Mouse (Mus musculus): Measurements from ENCODE around the gene Mdga2.
A peak's percentile ranks its signal among the peaks of the same experiment; 100 is the strongest.

The Mdga2 gene

DNA sequence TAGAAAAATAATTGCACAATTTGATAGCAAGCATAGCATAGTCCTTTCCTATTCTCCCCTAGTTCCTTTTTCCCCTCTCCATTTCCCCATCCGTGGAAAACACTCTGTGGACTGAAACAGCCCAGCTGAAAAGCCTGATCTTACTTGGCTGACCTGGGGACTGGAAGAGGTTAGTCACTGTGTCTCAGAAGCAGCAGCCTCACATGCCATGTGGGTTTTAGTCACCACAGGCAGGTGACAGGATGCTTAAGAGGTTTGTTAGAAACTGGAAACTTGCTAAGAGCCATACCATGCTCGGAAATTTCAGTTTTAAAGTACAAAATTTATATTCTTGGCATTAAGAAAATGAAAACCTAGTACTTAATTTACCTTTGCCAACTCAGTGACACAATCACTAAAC is 514.9 kb downstream of the Mdga2 start:
- DNase-seq (ENCODE audit: low spot score in 2 of 2), result no peak

DNA sequence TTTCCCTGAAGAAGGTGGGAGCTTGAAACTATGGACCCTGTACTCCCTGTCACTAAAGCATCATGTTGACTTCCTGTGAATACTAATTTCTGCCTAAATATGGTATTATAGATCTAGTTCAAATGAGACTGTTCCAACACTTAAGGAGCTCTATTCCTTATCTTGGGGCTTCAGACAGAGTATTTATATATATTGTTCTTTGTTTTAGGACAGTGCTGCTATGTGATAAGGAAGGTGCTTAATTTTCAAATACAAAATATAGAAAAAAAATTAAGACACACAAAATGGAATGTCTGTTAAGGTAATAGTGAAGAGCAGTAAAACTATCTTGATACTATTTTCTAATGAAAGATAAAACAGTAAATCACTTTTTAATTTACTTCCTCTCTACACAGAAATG is 517.3 kb downstream of the Mdga2 start:
- DNase-seq (ENCODE audit: low spot score in 2 of 2), result no peak

DNA sequence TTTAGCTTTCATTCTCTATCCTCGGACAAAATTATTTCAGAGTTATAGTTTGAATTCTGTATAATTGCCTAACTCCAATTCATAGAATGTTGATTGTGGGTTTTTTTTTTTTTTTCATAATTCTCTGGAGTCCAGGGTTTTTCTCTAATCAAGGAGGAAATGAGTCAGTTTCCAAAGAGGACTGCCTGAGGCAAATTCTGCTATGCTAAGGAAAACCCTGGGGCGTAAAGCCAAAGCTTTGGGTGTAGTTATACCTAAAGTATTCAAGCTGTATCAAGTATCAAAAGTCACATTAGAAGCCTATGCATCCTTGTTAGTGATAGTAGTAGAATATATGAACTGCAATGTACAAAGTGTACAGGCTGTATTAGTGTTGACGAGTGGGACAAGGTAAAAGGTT is 519.6 kb downstream of the Mdga2 start:
- no peak for DNase-seq (ENCODE audit: low spot score in 2 of 2)

DNA sequence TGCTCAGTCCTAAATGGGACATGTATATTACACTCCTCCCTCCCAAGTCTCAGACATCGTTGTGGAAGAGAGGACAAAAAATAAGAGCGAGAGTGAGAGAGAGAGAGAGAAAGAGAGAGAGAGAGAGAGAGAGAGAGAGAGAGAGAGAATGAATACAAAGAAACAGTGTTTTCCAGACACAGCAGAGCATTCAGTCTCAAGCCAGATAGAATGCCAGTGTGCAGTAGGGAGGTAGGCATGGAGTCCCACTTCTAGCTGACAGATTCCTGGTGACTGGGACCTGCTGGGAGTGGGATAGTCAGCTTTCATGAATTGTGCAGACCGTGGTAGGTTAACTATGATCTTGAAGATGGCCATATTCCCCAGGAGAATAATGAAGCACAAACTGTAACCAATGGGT is 542.8 kb downstream of the Mdga2 start:
- no peak for DNase-seq (ENCODE audit: low spot score in 2 of 2)

DNA sequence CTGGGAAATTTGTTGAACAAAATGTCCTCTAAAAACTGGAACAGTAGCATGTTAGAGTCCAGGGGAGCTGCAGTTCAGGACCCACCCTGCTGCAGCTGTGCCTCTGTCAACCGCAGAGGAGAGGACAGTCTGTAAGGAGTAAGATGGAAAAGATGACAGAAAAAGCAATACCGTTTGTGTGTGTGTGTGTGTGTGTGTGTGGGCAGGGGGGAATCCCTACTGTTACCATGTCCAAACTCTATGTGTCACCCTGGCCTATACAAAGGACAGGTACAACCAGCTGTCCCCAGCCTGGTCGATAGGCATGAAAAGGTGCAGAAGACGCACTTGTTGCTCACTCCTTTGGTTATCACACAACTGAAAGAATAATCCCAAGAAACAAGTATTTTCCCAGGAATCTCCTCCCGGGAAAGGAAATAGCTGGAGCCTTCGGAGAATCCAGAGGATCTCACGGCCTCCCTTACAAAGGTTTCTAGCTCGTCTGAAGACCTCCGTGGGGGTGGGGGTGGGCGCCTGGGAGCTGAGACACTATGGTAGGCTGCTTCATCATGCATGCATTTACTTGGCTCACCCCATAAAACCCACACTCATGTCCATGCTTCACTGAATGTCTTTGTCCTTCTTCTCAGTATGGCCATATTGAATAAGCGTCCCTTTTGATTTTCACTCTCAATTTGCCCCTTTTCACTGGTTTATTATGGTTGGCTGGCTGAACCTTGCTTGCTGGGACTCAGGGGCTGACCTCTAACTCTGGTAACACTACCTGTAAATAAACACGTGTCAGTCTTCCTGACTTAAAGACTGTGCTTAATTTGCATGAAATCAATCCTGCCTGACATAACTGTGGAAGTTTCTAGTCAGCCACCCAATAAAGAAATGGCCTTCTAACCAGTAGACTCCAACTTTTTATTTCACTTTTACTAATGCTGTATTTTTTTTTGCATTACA is 573.5 kb downstream of the Mdga2 start:
- DNase-seq (ENCODE audit: low spot score in 2 of 2), result no peak

DNA sequence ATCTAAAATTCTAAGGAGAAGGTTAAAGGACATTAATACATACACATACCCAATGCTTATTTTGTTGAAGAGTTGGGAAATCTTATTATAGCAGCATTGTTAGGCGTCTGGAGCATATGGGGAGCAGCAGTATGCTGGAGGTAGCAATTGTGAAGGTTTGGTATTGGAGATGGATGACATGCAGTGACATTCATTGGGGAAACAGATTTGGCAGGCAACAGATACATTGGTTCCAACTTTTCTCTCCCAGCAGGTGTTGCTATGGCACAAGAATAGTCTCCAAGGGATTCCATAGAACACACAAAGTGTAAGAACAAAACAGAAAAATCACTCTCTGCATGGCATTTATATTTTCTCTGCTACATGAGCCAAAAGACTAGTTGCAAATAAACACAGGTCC is 581.9 kb downstream of the Mdga2 start:
- peak in 1 of 2 experiments; percentile 38 for DNase-seq (ENCODE audit: low spot score in 2 of 2)

DNA sequence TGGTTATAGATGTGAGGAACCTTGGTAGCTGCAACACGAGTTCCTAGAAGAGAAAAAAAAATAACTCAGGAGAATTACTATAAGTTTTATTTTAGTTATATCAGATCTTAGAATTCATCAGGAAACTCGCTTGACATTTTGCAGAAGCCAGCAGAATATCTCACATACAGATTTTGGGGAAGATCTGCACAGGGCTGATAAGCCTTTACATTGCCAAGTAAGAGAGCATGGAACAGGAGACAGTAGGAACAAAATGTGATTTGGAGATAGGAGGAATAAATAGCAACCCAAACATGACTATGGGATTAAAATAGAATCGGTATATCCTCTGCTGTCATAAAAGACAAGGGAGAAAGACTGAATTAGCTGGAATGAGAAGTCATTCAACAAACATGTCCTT is 602.4 kb downstream of the Mdga2 start:
- DNase-seq (ENCODE audit: low spot score in 2 of 2), result no peak

DNA sequence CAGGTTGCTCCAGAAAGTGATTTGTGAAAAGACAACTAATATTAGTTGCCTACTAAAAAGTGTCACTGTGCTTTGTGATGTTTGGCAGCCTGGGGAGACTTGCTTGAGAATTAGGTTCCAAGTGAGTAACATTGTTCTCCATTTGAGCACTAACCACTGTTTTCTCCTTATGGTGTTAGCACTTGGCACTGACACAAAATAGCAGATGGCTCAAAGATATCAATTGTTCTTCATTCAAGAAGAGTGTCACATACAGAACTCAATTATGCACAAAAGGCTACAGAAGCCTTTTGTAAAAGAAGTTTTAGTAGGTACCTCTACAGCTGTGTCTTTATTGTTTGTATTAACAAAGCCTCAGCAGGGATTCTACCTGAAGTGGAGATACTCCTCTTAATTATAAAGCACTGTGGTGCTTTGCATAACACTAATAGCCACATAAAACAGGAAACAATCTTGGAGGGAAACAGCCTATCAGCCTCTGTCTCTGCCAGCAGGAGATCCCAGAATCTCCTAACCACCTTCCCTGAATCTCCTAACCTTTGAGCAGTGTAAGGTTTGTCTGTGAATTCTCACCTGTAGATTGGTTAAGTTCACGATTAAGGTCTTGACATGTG is 630.6 kb downstream of the Mdga2 start:
- DNase-seq (ENCODE audit: low spot score in 2 of 2), result no peak

DNA sequence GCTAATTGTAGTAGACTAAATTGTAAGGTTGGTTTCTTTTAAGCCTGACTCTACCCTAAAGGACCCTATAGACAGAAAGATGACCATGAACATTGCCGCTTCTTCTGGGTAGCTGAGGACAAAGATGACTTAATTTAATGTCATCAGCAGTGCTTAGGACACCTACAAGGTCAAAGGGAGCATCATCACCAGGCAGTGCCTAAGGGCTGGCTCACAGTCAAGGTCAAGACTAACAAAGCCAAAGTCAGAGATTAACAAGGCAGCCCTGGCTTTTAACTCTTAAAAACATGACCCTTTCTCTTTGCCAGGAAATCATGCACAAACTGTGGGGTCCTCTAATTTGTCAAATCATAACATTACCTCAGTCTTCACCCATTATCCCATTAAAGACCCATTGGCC is 657.0 kb downstream of the Mdga2 start:
- DNase-seq (ENCODE audit: low spot score in 2 of 2), result no peak

DNA sequence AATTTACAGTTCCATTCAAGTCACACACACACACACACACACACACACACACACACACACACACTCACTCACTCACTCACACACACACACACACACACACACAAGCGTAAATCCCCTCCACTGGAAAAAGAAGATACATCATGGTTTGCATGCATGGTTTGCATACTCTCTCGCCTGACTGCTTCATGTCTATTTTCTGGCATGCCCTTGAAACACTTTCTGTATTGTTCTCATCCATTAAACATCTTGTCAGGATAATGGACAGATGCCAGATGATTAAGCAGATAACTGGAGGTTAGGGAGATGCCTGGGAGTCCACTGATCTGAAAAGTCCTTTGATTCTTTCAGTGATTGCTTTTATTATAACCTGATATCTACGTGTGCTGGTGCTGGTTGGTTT is 665.5 kb downstream of the Mdga2 start:
- DNase-seq (ENCODE audit: low spot score in 2 of 2), result no peak

DNA sequence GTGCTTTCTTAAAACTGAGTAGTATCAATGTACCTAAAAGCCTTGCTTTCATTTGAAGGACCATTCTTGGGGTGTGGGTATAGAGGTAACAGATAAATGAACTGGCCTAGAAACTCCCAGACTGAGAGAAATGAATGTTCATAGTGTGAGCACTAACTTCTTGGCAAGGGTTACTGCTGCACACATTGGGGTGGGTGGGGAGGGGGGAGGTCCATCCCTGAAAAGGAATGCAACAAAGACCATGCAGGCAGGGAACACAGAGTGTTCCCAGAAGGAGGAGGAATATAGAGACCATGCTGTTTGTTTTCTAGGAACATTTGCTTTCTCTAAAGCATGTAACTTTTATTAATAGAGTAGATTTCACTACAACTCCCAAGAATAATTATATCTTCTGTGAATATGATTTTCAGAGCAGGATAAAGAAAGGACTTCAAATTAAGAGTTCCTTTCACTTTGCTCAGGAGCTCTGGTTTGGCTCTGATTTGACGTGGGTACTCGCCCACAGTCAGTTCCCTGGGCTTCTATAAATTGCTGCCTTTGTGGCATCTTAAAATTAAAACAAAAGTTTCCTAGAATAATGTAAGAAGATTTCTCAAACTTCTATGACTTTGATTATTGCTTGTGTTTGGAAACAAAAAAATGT is 666.0 kb downstream of the Mdga2 start:
- DNase-seq (ENCODE audit: low spot score in 2 of 2), result peak in 1 of 2 experiments; percentile 22

DNA sequence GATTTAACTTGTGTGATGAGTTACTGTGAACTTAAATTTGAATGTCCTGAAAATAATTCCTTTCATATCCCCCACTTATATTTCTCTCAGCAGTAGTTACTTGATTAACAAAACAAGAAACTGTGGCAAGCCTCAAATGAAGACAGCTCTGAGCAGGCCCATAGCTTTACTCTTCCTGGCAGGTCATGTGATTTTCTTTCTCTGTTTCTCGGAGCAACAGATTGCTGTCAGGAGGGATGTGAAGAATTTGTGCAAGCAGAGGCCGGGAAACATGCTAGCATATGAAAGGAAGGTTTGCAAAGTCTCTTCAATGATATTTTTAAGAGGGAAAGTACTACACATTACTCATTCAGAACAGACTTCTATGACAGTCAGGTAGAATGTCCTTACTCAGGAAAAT is 697.4 kb downstream of the Mdga2 start:
- no peak for DNase-seq (ENCODE audit: low spot score in 2 of 2)

DNA sequence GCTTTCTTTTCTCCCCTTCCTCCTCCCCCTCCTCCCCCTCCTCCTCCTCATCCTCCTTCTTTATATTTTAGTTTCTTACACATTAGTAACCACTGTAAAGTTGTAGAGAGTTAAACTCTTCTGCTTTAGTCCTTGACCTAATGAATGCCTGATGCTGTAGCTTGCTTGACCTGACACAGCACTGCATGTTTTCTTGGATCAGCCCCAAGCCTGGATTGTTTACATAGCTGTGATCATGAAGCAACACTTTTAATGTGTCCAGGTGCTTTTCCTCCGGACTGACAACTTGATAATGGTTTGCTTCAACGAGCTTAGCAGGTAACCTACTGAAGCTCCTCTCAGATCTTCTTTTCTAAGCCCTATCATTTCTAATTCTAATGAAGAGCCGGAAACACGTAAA is 723.1 kb downstream of the Mdga2 start:
- no peak for DNase-seq (ENCODE audit: low spot score in 2 of 2)

DNA sequence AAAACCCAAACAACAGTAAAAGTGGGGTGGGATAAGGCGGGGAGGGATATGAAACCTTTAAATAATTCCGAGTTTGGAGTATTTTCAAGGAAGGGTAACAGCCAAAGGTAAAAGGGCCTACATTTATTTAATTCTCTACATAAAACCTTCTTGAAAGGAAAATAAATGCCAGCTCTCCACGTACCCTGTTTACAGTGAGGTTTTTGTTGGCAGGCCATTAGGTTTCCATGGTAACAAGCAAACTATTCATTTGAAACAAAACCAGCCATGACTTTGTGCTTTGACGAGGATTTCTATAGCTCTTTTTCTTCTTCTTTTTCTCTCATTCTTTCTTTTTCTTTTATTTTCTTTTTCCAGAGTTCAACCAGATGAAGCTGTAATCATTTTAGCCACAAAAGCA is 751.5 kb downstream of the Mdga2 start:
- DNase-seq (ENCODE audit: low spot score in 2 of 2), result peak in 1 of 2 experiments; percentile 24

DNA sequence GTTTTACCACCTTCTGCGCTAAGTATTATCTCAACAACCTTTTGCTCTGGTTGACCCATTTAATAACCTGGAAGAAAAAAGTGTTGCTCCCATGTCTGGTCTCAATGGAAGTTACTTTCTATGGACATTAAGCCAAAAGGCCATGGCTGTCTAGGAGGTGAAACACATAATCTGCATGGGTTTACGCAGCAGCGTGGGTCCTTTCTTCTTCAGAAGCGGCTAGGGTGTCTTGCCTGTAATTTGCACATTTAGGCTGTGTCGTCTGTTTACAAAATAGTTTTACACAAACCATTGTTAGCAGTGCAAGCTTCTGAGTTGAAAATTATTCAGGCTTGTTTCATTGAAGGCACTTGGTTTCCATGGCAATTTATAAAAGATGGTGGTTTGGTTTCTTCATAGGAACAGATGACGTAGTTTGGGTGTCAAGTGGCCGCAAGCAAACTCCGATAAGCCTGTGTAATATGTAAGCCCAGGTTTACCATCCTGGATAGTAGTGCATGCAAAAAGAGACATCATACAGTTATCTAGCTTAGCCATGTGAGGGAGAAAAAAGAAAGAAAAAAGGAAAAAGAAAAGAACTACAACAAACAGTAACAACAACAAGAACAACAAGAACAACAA is 752.0 kb downstream of the Mdga2 start:
- DNase-seq (ENCODE audit: low spot score in 2 of 2), result no peak

DNA sequence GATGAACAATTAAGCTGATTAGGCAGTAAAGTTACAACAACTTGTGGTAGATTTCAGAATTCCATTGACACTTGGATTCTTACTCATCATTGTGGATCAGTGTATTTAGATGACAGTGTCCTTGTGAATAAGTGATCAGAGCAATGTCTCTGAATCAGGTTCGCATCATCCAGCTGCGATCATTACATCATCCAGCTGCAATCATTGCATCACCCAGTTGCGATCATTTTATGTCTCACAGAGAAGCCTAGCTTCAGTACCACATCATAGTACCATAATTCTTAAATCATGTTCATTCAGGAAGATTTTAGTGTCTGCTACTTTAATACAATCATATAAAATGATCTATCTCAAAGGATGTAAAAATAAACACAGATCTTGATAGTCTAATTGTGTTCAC is 756.8 kb downstream of the Mdga2 start:
- no peak for DNase-seq (ENCODE audit: low spot score in 2 of 2)

DNA sequence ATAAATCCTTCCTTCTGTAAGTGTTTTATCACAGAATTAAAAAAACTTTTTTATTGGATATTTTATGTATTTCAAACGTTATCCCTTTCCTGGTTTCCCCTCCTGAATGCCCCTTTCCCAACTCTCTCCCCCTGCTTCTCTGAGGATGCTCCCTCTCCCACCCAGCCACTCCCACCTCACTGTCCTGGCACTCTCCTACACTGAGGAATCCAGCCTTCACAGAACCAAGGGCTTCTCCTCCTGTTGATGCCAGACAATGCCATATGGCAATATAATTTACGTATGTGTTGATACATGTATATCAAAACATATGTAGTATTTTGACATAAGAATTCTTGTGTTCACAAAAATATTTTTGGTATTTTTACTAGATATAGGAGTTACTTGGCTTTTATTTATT is 779.0 kb downstream of the Mdga2 start:
- DNase-seq (ENCODE audit: low spot score in 2 of 2), result no peak
